Mouse (Mus musculus) CH12.LX (cell line): ENCODE data around the gene Doc2g.

Experiments
- CHD1 ChIP-seq: IDR thresholded peaks from 2 replicates; pipeline ENCODE4 v1.6.1; 2012; ENCODE audit warnings: low read depth, low read length, improper control_type of control experiment, inconsistent platforms
- CHD2 ChIP-seq: IDR thresholded peaks from 2 replicates; pipeline ENCODE4 v1.6.1; 2011; ENCODE audit warnings: low read length, improper control_type of control experiment
- CTCF ChIP-seq, 2 experiments: IDR thresholded peaks in 1 of 2; conservative IDR thresholded peaks in 1 of 2; 2 replicates each; pipeline ENCODE4 v1.5.1; 2011 to 2012; ENCODE audit warnings: low read depth in 2 of 2, low read length in 2 of 2, improper control_type of control experiment in 1 of 2, inconsistent platforms in 1 of 2, mild to moderate bottlenecking in 1 of 2, moderate library complexity in 1 of 2
- KAT2A ChIP-seq: IDR thresholded peaks from 2 replicates; pipeline ENCODE4 v1.6.1; 2012; ENCODE audit warnings: low read length, improper control_type of control experiment, inconsistent platforms; ENCODE audit not compliant: insufficient replicate concordance
- MAFK ChIP-seq: IDR thresholded peaks from 2 replicates; pipeline ENCODE4 v1.6.1; 2011; ENCODE audit warnings: low read length, improper control_type of control experiment; ENCODE audit not compliant: insufficient replicate concordance
- MAZ ChIP-seq: IDR thresholded peaks from 2 replicates; pipeline ENCODE4 v1.6.1; 2012; ENCODE audit warnings: low read depth, mild to moderate bottlenecking, inconsistent platforms, low read length, improper control_type of control experiment, moderate library complexity
- NRF1 ChIP-seq: IDR thresholded peaks from 2 replicates; pipeline ENCODE4 v1.6.1; 2014; ENCODE audit warnings: low read depth, mild to moderate bottlenecking, inconsistent platforms, low read length, improper control_type of control experiment, moderate library complexity
- PAX5 ChIP-seq: IDR thresholded peaks from 2 replicates; pipeline ENCODE4 v1.6.1; 2012; ENCODE audit warnings: low read length, inconsistent platforms, mixed read lengths
- POLR2A ChIP-seq: IDR thresholded peaks from 2 replicates; pipeline ENCODE4 v1.6.1; 2011; ENCODE audit warnings: low read depth, mild to moderate bottlenecking, improper control_type of control experiment, low read length
- RCOR1 ChIP-seq: conservative IDR thresholded peaks from 2 replicates; pipeline ENCODE4 v1.6.1; 2012; ENCODE audit warnings: low read depth, mild to moderate bottlenecking, inconsistent platforms, low read length, improper control_type of control experiment
- TBP ChIP-seq: conservative IDR thresholded peaks from 2 replicates; pipeline ENCODE4 v1.6.1; 2011; ENCODE audit warnings: low read depth, low read length, improper control_type of control experiment
- TCF12 ChIP-seq: IDR thresholded peaks from 2 replicates; pipeline ENCODE4 v1.6.1; 2014; ENCODE audit warnings: low read depth, mild to moderate bottlenecking, inconsistent platforms, low read length, improper control_type of control experiment
- UBTF ChIP-seq: IDR thresholded peaks from 2 replicates; pipeline ENCODE4 v1.6.1; 2012; ENCODE audit warnings: low read depth, mild to moderate bottlenecking, inconsistent platforms, low read length, improper control_type of control experiment, moderate library complexity

GRCm38 (mm10) chr19:3988066-3988465 is 15.0 kb upstream of the Doc2g start:
- TF ChIP-seq MAZ (no peak), CTCF (conservative IDR thresholded peaks at IDR 0.05 in 1 of 2, IDR thresholded peaks at IDR 0.05 in 1 of 2; ENCODE audit: low read depth in 2 of 2, low read length in 2 of 2) (no peak), POLR2A (no peak), PAX5 (no peak), UBTF (no peak), TBP (no peak), MAFK (no peak), TCF12 (no peak), CHD1 (no peak), RCOR1 (no peak), CHD2 (no peak), NRF1 (no peak), KAT2A (no peak)
